Mouse (Mus musculus): ENCODE measurements around the gene Coq8a.

The Coq8a gene

GRCm38 (mm10) chr1:180198959-180199714 lies at the start of gene Coq8a:
Coq8a (minus strand) TSS chr1:180199602.
- no peak for DNase-seq

GRCm38 (mm10) chr1:180248593-180249146 lies 49.3 kb upstream of the Coq8a start:
- DNase-seq = no peak

GRCm38 (mm10) chr1:180247901-180248300 lies 48.5 kb upstream of the Coq8a start:
- DNase-seq = no peak

DNA sequence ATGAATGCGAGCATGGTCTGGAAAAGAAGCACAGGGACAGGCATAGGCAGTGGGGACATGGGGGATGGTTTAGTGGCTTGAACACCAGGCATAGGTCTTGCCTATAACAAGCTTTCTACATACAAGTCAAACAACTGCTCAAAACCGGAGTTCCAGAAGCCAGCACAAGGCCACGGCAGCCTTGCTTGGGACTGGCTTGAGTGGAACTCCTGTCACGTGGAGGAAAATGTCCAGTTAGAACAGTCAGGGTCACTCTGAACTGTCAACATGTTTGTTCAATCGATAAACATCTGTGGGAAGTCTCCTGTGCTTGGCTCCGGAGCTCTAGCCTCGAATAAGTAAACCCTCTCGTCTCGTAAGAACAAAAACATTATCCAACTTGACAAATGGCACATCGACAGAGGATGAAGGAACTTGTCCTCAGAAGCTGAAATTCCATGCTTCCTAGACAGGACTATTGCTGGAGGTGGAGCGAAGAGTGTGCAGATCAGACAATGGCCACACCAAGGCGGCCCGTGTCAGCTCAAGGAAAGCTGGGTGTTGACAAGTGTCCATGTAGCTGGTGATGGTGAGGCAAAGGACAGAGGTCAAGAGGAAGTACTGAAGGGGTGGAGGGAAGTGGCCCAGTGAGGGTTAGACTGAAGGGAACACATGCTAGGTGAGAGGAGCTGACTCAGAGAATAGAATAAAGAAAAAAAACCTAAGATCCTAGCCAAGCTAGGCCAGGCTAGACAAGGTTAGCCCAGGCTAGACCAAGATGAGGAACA lies 46.5 kb upstream of the Coq8a start:
- DNase-seq = no peak

DNA sequence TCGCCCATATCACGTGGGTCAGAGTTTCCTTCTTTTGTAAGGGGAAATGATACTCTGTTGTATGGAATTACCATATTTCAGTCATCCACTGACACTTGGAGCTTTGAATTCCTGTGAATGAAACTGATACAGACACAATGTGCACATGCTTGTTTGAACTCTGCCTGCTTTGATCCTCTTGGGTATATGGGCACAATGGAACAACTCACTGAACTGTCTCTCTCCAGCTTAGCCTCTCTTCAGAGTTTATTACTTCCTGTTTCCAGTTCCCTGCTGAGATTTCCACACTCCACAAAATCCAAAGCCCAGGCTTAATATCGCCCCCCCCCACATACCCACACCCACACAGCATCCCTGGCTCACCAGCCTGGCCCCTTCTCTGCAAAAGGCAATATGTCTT lies 32.3 kb upstream of the Coq8a start:
- no peak for DNase-seq

GRCm38 (mm10) chr1:180230580-180230979 lies 31.2 kb upstream of the Coq8a start:
- DNase-seq = no peak

DNA sequence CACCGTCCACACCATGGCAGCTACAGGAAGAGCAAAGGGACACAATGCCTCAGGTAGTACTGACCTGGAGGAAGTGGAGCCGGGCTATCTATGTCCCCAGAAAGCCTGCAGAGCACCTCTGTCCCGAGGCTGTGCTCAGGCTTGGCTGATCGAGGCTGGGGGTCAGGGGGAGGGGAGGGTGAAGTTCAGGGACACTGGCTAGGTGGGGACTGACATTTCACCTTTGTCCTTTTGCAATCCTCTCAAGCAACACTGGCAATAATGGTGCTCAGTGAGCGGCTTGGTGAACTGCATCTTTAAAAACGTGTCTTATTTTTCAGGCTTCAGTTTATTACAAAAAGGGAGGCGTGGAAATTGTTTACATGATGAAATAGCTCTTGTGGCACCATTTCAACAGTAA lies 30.5 kb upstream of the Coq8a start:
- no peak for DNase-seq

DNA sequence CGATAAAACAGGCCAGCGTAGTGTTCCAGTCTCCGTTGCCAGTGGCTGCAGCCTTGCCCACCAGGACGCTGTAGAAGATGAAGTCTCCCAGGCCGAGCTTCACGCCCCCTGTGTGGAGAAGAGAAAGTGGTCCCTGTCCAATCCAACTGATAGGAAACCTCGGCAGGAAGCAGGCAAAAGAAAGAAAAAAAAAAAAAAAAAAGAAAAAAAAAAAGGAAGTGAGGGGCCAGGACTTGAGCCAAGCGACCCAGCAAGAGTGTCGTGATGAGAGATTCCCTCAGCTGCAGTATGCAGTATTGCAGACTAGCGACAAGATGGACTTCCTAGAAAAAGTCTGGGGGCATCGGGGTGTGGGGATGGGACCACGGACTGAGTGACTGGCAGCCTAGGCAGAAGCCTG lies 29.5 kb upstream of the Coq8a start:
- no peak for DNase-seq

DNA sequence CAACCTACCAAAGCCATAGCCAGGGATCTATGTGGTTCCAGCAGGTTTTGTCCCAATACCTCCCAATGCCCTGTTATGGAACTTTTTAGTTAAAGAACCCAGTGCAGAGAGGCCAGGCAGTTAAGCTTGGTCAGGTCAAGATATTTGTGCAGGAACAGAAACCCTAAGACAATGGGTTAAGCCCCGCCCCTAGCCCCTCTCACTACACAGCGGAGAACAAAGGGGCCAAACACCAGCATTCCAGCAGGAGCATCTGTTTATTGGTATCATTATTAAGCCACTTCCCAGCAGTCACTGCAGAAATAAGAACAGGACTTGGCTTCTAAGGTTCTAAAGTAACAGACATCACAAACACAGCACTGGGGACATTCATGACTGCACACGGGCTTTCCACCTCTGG lies 27.4 kb upstream of the Coq8a start:
- DNase-seq = no peak

GRCm38 (mm10) chr1:180226221-180226713 lies 26.9 kb upstream of the Coq8a start:
- DNase-seq = peak; percentile 29

GRCm38 (mm10) chr1:180225500-180226220 lies 26.3 kb upstream of the Coq8a start:
- DNase-seq = peak; percentile 68

- no peak for DNase-seq
These were observed 22.6 kb upstream of the Coq8a start for GRCm38 (mm10) chr1:180222007-180222406.

DNA sequence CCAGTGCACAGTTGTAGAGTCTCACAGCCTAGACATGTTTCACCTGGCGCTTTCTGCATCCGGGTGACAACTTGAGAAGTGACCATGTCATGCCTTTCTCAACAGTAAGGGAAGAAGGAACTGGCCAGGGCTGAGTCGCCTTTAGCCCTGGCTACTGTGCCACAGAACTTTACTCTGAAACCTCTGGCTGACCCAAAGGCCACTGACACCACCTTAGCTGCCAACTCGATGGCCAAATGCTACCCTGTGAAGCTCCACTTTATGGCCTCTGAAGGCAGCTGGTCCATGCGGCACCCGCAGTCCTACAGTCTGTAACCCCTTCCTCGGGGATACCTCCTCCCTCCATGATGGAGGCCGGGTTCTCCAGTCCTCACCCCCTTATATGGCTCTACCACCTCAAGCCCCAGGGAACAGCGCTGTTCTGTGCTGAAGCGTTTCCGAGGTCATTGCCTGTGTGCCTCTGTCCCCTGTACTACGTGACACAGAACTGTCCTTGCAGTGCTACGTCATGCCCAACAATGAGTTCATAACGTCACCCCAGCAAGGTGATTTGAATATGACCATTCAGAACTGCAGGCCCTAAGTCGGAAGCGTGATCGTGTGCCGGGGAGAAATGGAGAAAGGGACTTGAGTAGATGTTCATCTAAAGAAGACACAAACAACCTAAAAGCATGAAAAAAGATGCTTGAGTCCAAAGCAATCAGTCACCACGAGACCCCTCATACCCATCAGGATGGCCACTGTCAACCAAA lies 21.6 kb upstream of the Coq8a start:
- no peak for DNase-seq

DNA sequence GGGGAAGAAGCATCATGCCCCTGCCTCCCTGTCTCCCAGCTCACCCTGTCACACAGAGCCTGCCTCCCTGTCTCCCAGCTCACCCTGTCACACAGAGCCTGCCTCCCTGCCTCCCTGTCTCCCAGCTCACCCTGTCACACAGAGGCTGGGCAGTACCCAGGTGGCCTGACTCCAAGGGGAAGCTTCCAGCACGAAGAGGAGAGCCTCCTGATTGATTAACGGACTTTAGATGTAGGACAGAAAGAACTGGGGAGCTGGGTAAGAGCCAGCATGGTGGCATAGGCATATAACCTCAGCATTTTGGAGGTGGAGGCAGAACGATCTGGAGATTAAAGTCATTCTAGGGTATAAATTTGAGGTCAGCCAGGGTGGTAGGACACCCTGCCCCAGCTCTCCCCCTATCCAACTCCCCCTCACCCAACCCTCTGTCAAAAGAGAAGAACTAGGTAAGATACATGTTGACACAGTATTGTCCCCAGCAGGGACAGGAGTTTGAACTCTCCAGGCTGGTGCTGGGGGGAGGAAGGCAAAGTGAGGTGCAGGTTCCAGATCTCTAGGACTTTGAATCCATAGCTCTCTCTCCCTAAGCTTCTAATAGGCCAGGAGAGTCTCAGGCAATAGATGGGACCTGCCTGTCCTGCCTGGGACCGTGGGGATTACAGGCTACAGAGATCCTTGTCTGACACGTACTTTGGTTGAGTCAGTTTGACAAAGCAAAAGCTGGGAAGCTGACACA lies 17.3 kb upstream of the Coq8a start:
- no peak for DNase-seq

DNA sequence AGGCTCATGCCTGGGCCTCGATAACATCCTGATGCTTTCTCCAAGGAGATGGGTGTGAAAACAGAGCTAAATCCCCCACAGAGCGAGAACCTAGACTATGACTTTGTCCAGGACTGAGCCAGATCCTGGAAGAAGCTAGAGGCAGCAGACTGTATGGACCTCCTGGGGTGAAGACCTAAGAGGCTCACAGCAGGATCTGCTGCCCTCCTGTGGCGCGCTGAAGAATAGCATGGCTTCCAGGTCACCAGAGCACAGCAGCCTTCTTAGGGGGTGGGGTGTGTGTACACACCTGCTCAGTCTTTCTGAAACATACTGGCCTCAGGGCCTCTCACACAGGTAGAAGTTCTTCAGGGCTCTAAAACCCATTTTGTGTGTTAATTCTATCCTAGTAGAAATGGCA lies 15.6 kb upstream of the Coq8a start:
- peak; percentile 80 for DNase-seq

DNA sequence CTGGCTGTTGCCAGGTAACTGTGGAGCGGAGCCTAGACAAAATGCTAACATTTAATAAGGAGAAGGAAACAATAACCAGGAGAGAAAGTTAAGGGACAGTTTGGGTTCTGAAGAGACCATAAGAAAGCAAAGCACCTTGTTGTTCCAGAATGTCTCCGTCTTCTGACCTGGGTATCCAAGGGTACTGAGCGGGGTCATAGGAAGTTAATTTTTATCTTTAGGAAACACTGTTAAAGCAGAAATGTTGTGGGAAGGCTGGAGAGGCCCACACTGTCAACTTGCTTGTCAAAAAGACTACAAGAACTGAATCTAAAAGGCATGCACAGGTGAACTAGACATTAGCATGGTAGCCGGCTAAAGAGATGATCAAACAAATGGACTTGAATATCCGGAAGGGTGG lies 13.5 kb upstream of the Coq8a start:
- DNase-seq = peak; percentile 41

DNA sequence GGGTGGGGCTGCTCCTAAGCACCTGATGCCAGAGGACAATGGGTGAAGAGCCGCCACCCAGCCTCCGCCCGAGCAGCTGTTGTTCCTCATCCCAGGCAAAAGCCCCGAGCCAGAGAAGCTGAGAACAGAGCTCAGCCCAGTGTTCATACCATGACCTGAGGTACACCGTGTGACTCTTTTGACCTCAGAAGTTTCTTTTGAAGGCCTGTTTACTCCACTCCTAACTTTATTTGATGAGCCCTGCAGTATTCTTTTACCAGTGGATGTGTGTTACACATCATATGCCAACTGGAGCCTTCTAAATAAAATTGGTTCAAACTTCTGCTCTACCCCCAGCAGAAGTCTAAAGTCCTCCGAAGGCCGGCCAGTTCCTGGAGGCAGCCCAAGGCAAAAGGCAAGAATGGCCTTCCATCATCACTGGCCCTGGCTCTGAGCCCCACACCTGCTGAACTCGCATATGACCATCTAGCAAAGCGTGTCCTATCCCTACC lies 11.4 kb upstream of the Coq8a start:
- peak; percentile 86 for DNase-seq

- peak; percentile 58 for DNase-seq
These were observed 10.6 kb upstream of the Coq8a start for GRCm38 (mm10) chr1:180210031-180210432.

DNA sequence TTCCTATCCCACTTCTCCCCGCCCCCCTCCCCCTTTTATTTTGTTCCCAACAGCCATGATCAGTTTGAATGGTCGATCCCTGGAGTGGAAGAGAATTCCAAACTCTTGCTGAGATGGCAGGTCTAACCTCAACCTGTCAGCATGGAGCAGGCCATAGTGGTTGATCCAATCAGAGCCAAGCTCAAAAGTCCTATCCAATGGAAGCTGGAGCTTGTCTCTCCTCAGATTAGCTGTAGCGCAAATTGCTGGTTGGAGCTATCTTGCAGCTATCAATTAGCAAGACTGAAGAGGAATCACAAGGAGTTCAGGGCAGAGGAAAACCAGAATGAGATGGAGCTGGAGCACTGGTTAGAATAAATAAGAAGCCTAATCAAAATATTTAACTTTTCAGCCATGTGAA lies 9.0 kb upstream of the Coq8a start:
- no peak for DNase-seq

- DNase-seq = no peak
These were observed 1.3 kb upstream of the Coq8a start for GRCm38 (mm10) chr1:180200722-180201121.

DNA sequence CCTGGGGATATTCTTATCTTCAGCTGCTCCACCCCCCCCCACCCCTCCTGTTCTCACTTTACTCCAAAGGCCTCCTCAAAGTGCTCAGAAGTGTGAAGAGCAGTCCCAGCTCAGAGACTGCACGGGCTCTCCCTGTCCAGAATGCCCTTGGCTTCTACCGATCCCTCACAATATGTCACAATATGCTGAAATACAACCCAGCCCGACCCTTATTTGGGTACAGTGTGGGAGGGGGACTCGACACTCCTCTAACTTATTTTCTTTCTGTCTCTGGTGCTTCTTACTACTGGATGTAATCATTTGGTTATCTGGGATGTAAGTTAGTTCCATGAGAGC lies 281 bp upstream of the Coq8a start:
- no peak for DNase-seq

DNA sequence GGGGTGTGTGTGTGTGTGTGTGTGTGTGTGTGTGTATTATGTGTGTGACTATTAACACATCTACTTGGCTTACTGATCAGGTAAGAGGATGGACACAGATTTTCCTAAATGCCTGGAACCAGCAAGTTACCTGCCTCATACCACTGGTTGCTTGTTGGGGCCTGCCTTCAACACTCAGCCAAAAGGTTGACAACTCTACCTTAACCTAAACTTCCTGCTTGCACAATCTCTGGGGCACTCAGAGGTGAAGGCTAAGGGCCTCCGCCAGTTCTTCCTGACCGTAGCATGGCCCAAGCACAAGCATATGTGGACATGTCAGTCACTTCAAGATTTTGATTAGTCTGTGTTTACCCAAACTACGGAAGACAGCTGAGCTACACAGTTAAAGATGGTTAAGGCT lies 1.4 kb downstream of the Coq8a start:
- DNase-seq = no peak

Measured in kidney, adult 11 months (tissue).